Mouse (Mus musculus) left cerebral cortex, adult 2 months (tissue): ENCODE results near the gene Vill. TPM values are rescaled to one million over a fixed set of nuclear protein-coding genes. Genes with fewer than 3 reads are reported as not detected.

Experiments used
- DNase-seq, 2 experiments: peaks; one replicate each; pipeline ENCODE4 v3.0.0; 2021 to 2022; ENCODE audit warnings: low spot score in 2 of 2, mixed read lengths in 1 of 2; ENCODE audit errors: extremely low spot score in 1 of 2
- H3K27ac ChIP-seq: fragments of 200-600 bp; 2 replicates; pipeline ENCODE4 v1.8.1; 2022
- H3K4me3 ChIP-seq: fragments of 200-600 bp; 2 replicates; pipeline ENCODE4 v1.8.1; 2022
- CTCF ChIP-seq: fragments of 200-600 bp; IDR thresholded peaks from 2 replicates; pipeline ENCODE4 v1.8.1; 2022; ENCODE audit warnings: antibody characterized with exemption, mild to moderate bottlenecking, moderate library complexity
- intact Hi-C: fragments of 180-260 bp; cut with DNase I; formaldehyde crosslinking; loops from one replicate; pipeline ENCODE4 v1.15.1; 2025
- total RNA-seq, 2 experiments: library from RNA; stranded (reverse); gene quantifications; 2 replicates each; pipeline ENCODE4 v1.2.3; 2021

Vill gene
- total RNA-seq, 2 experiments from 2014 or later, result 8.3 to 8.9 TPM

DNA sequence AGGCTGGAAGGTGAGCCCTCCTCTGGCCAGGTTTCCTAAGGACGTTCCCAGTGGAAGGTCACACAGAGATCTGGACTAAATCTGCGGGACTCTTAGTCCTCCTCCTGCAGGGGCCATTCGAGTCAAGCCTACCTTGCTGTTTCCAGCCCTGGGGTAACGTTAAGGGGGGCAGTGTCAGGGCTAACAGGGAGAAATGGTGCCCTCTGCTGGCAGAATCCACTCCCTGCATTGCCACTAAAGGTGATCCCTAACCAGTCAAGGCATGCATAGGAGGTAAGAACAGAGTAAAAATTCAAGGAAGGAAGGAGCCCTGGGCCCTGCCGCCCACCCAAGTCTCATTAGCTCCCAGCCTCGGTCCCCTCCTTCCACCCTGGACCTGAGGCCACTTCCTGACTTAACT is 15.0 kb downstream of the Vill start:
- Histone ChIP-seq H3K4me3 (no peak overlapping the region), H3K27ac (no peak overlapping the region)
- peak; percentile 76 to 83 for DNase-seq
- intact Hi-C loops, result loop anchor here (1.0 to 5.0 kb wide), 2 partner anchors 147 to 480 kb away; no protein-coding TSS in a partner anchor
- TF ChIP-seq CTCF, result peak; percentile 94

DNA sequence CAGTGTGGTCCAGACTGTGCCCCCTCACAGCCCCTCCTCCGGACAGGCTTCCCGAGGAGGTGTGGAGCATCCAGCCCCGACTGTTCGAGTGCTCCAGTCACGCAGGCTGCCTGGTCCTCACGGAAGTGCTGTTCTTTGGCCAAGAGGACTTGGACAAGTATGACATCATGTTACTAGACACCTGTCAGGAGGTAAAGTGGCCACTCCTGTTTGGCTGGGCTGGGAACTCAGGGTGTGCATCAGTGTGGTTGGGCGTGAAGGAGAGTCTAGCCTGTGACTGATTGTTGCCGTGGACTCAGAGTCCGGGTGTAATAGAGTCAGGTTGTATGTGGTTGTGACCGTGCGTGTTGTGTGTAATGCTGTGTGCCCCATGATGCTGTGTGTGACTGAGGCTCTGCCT is 15.7 kb downstream of the Vill start:
- intact Hi-C loops, result loop anchor here (5.0 kb wide), 1 partner anchor 481 kb away; no protein-coding TSS in a partner anchor
- H3K4me3 ChIP-seq, result no peak overlapping the region
- no peak overlapping the region for H3K27ac ChIP-seq
- no peak for DNase-seq
- TF ChIP-seq CTCF, result no peak

DNA sequence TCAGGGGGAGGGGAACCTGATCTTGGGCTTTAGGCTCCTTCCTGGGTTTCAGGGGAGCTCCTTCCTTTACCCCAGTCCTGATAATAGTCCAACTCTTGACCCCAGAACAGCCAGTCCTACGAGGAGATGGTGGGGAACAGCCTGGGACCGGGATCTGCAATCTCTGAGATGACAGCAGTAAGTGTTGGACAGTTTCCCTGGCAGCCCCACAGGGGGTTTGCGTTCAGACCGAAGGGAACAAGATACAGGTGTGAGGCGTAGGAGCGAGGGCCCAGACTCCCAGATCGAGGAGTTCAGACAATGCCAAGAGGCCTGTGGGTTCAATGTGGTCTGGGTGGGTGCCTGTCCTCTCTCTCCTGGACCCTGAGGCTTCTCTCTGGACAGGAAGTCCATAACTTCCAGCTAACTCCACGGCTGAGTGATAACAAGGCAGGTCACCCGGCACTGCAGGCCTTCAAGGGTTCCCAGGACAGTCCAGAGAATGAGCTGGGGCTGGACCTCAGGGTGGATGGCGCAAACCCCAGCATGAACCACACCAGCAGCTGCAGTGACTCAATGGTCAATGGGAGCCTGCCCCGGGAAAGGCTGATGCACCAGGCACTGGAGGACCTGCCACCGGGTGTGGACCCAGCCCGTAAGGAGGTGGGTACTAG is 17.7 kb downstream of the Vill start:
- intact Hi-C loops, result no loop called here
- no peak for DNase-seq
- no peak for TF ChIP-seq CTCF
- H3K4me3 ChIP-seq, result no peak overlapping the region
- no peak overlapping the region for H3K27ac ChIP-seq

DNA sequence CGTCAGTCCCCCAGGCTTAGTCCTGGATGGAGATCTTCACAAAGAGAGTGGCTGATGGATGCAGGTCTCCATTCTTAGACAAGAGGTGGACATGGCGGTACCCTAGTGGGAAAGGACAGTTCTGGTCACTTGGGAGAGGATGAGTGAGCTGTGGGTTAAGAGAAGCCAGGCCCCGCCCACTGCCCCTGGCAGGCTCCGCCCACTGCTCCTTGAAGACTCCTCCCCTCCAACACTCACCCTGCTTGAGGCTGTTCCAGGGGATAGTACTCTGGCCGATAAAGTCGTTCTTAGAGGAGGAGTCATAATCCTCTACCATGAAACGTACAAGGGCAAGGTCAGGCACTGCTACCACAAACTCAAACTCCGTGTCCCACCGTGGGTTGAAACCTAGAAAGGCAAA is 19.2 kb downstream of the Vill start:
- Histone ChIP-seq H3K27ac (no peak overlapping the region), H3K4me3 (no peak overlapping the region)
- intact Hi-C loops, result no loop called here
- TF ChIP-seq CTCF, result no peak
- DNase-seq, result no peak

DNA sequence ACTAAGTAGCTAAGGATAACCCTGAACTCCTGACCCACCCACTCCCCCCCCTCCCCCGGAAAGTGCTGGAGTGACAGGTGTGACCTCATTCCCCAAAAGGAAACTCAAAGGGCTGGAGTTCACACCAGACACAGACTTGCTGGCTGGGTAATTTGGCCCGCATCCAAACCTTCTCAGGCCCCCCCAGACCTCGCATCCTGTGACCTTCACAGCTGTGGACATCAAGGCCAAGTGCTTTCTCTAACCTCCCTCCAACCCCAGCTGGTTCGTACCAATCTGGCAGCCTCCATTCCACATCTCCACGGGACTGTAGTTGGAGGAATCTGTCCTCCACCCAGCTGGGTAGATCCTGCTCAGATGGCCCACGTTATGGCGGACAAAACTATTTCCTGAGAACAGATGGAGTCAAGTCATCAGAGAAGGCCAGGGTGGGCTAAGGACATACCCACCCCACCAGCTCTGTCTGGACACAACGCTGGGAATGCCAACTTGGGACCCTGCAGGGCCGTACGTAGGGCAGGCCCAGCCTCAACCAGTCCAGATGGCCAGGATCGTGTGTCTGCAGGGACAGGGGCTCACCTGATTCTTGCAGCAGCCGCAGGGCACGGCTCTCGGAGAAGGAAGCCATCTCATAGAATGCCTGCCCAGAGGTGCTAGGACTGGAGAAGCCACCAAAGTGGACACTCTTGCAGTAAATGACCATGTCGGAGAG is 20.8 kb downstream of the Vill start:
- intact Hi-C loops, result no loop called here
- H3K27ac ChIP-seq, result no peak overlapping the region
- no peak for DNase-seq
- no peak for TF ChIP-seq CTCF
- no peak overlapping the region for H3K4me3 ChIP-seq

DNA sequence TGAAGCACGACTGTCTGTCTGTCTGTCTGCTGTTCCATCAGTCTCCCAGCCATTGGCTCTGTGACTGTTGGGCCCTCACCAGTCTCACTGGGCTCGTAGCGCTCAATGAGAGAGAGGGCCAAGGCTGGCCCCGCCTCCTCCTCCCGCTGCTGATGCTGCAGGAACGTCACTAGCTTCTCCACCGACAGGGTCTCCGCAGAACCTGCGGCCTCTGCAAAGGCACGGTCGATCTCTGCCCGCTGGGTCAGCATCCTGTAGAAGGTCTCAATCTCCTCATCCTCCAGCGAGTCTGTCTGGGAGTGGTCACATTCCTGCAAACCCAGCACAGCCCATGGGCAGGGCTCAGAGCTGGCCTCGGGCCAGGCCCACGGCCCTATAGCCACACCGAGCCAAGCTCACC is 23.1 kb downstream of the Vill start:
- Histone ChIP-seq H3K27ac (no peak overlapping the region), H3K4me3 (no peak overlapping the region)
- TF ChIP-seq CTCF, result no peak
- DNase-seq, result no peak
- intact Hi-C loops, result no loop called here

DNA sequence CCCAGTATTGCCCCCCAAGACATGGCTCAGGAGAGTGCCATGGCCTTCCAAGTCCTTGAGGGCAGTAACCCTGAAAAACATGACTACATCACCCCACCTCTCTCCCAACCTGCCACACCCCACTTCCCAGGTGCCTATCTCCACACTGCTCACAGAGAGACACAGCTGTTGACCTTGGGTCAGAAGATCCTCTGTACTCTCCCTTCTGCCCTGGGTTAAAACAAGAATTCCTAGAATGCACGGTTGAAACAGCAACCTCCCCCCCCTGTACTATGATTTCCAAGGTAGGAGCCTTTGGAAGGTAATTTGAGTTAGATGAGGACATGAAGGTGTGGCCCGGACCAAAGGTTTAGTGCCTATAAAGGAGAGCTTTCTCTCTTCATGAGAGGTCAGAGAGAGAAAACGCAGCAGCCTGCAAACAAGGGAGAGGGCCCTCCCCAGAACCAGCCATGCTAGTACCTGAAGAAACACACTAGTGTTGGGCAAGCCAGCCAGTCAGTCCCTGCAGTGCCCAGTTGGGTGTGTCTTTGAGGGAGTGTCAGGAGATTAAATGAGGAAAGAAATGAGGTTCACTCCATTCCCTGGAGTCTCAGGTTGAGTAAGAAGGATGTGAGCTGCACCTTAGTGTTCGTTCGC is 27.6 kb downstream of the Vill start:
- no peak overlapping the region for H3K27ac ChIP-seq
- no peak for DNase-seq
- H3K4me3 ChIP-seq, result no peak overlapping the region
- no peak for TF ChIP-seq CTCF
- intact Hi-C loops, result no loop called here

DNA sequence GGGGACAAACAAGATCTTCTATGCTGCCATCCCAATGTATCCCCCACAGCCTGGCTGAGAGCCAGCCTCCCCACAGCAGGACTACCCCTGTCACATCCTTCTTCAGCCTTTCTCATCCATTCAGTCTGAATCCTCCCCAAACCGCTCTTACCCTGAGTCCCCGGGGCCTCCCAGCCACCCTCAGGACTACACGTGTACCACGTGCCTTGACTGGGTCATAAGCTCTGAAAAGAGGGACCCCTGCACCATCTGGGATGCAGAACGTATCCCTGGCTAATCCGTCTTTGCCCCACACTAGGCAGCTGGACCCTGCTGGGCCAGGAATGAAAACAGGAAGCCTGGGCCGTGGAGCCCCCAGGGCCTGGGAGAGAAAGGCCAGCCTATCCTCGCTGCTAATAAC is 29.5 kb downstream of the Vill start:
- Histone ChIP-seq H3K4me3 (no peak overlapping the region), H3K27ac (no peak overlapping the region)
- TF ChIP-seq CTCF, result no peak
- DNase-seq, result no peak
- intact Hi-C loops, result no loop called here

DNA sequence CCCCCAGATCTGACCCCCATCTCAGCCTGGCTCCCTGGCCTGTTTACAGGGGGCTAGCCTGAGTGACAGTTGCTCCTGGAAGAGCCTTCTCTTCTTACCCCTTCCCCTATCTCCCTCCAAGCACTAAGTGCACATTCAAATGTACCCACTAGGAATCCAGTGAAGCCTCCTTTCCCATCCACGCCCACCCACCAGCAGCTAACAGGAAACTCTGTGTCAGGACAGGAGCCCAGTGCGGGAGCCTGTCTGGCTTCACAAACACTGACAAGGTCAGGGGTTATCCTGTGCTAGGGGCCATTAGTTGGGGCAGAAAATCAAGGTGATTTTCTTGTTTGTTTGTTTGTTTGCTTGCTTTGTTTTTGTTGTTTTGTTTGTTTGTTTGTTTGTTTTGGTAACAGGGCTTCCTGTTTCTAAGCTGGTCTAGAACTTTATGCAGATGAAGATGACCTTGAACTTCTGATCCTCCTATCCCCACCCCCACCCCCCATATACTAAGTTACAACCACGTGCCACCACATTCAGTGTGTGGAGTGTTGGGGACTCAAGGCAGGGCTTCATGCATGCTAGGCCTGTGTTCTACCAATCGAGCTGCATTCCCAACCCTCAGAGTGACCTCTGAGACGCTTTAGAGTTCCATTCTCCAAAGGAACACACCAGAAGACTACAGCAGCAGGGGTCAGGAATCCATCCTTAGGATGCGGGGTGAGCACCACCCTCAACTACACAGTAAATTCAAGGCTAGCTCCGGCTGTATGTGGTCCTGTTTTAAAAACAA is 30.3 kb downstream of the Vill start:
- H3K27ac ChIP-seq, result no peak overlapping the region
- intact Hi-C loops, result no loop called here
- DNase-seq, result no peak
- TF ChIP-seq CTCF, result no peak
- H3K4me3 ChIP-seq, result no peak overlapping the region

DNA sequence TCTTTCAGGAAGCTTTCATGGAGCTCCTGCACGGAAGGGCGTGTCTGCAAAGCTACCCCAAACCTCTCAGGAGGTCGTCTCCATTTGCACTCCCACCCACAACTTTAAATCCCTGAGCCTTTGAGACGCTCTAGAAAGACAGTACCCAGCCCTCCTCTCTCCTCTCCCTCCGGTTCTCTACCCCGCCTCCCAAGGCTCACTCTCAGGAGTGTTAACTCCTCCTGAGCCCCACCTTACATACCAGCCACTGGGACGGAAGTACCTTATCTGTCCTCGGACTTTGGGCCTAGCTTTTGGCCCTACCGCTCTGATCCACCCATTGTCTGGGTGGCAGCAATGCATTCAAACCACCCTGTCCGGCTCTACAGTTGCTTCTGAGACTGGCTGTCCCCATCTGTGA is 31.4 kb downstream of the Vill start:
- no peak for TF ChIP-seq CTCF
- intact Hi-C loops, result no loop called here
- Histone ChIP-seq H3K4me3 (no peak overlapping the region), H3K27ac (no peak overlapping the region)
- no peak for DNase-seq

DNA sequence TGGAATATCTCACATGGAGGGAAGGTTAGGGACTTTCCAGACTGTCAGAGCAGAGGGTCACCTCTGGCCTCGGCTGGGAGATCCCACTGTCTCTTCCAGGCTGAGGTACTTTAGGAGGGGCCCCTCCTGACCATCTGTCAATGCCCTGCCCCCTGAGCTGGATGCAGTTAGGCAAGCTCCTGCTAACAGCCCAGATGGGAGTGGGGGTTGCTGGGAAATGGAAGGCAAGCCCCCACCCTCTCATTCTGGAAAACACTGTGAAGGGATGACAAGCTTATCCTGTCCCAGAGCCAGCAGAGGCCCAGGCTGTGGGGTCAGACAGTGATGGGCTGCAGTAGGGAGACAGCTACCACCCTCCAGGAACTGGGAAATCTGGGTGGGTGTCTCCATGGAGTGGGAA is 33.9 kb downstream of the Vill start:
- no peak for DNase-seq
- no peak for TF ChIP-seq CTCF
- H3K27ac ChIP-seq, result no peak overlapping the region
- no peak overlapping the region for H3K4me3 ChIP-seq
- intact Hi-C loops, result no loop called here

DNA sequence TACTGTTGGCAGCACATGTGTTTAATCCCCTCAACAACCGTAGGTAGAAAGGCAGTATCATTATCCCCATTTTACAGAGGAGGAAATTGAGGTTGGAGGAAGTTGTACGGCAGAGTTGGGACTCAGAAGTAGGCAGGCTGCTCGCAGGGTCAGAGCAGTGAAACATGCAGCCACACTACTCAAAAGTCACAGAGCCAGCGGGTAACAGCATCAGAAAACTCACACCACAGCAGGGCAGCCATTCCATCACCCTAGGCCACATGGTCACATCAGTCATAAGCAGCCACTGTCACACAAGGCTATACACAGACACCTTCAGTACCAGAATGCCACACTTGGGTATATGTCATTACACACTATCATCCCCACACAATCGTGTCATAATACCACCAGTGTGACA is 34.7 kb downstream of the Vill start:
- Histone ChIP-seq H3K27ac (no peak overlapping the region), H3K4me3 (no peak overlapping the region)
- no peak for TF ChIP-seq CTCF
- intact Hi-C loops, result no loop called here
- DNase-seq, result no peak
